Mouse (Mus musculus): ENCODE measurements around the gene Zcchc3. TPM values are rescaled to one million over a fixed set of nuclear protein-coding genes. Genes with fewer than 3 reads are reported as not detected.
A peak's percentile ranks its signal among the peaks of the same experiment; 100 is the strongest.
"Not testable (repeated sequence)": the region's sequence is repeated elsewhere in the genome, so short reads cannot be mapped to it uniquely, and the experiment has no call there.

The Zcchc3 gene
- total RNA-seq (2014; fragmentation: Nextera tagmentation): 10.1 and 11.2 TPM in 2 replicates
- 6.6 and 7.8 TPM in 2 replicates for total RNA-seq (2017)

GRCm38 (mm10) chr2:152414591-152415165, at the start of gene Zcchc3:
TSS of gene Zcchc3 (minus strand) at chr2:152415027.
- ATAC-seq (replicated peaks; ENCODE audit: low FRiP score, low TSS enrichment, poor library complexity, severe bottlenecking): peak; percentile 81

DNA sequence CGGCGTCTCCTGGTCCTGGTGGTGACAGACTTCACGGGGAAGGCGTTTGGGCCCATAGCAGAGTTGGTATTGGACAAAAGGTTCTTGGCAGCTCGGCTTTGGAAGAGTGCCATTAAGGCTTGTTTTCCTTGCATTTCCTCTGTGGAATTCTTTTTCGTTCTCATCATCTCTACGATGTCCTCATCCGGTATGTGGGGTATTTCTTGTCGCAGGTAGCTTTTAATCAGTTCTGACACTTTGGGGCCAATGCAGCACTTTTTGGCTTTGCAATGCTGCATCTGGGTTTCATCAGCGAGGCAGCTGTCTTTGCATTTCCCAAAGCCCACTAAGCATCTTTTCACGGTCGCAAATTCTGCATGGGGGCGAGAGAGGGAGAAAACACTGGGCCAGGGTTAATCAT, 44.4 kb upstream of the Zcchc3 start:
- no peak for ATAC-seq (replicated peaks; ENCODE audit: low FRiP score, low TSS enrichment, poor library complexity, severe bottlenecking)

DNA sequence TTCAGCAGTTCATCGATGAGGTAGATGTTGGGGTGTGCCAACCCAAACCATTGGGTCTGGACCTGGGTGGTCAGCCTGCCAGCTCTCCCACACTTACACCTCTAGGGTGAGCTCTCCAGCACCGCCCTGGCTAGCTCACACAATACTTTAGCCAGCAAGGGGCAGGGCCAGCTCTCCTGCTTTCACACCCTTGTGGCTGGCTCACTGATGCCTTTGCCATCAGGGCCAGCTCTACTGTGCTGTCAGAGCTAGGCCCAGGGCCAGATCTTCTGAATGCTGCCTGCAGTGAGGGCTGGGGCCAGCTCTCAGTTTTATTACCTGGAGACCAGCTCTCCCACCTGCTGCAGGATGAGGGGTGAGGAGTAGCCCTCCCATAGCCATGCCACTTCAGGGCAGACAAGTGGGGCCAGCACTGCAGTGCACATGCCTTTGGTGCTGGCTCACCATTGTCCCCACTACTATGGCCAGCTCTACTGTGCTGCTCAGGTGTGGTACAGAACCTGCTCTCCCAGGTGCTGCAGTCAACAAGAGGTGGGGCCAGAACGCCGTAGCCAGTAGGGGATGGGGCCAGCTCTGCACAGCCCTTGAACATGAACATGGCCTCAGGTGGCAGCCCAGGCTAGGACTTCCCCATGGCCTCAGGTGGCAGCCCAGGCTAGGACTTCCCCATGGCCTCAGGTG, 37.4 kb upstream of the Zcchc3 start:
- ATAC-seq (replicated peaks; ENCODE audit: low FRiP score, low TSS enrichment, poor library complexity, severe bottlenecking): no peak

DNA sequence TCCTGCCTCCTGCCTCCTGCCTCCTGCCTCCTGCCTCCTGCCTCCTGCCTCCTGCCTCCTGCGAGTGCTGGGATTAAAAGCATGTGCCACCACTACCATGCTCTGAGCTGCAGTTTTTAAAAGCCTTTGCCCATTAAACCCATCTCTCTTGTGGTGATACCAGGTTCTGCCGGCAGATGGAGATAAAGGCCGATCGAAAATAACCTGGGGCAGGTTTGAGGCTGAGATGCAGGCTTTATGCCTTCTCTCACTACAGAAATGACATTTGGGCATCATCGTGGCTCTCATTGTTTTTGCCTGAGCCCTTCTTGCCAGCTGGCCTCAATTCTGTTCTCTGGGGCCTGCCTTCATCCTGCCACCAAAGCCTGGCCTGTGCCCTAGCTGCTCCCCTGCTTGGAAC, 35.4 kb upstream of the Zcchc3 start:
- ATAC-seq (replicated peaks; ENCODE audit: low FRiP score, low TSS enrichment, poor library complexity, severe bottlenecking): peak; percentile 64

DNA sequence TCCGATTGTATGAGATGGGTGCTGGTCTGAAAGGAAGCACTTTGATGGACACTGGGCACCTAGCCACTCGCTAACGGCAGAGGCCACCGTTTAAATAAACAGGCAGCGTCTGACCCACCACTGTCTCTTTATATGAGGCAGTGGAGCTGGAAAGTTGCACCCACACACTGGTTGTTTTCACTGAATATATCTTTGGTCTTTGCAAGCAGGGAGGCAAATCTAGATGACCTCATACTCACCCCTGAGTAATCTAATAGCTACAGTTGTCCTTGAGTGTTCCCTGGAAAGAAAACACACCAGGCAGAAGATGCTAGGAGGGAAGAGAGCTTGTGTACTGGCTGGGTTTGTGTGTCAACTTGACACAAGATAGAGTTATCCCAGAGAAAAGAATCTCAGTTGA, 32.6 kb upstream of the Zcchc3 start:
- ATAC-seq (replicated peaks; ENCODE audit: low FRiP score, low TSS enrichment, poor library complexity, severe bottlenecking): 0 out of 2 replicates have a peak, but pooled peaks have one; percentile 1

GRCm38 (mm10) chr2:152446642-152447041, 31.8 kb upstream of the Zcchc3 start:
- ATAC-seq (replicated peaks; ENCODE audit: low FRiP score, low TSS enrichment, poor library complexity, severe bottlenecking): peak; percentile 69

GRCm38 (mm10) chr2:152443281-152443680, 28.5 kb upstream of the Zcchc3 start:
- ATAC-seq (replicated peaks; ENCODE audit: low FRiP score, low TSS enrichment, poor library complexity, severe bottlenecking): no peak

- ATAC-seq (replicated peaks; ENCODE audit: low FRiP score, low TSS enrichment, poor library complexity, severe bottlenecking): no peak
These were observed 27.5 kb upstream of the Zcchc3 start for GRCm38 (mm10) chr2:152442322-152442721.

DNA sequence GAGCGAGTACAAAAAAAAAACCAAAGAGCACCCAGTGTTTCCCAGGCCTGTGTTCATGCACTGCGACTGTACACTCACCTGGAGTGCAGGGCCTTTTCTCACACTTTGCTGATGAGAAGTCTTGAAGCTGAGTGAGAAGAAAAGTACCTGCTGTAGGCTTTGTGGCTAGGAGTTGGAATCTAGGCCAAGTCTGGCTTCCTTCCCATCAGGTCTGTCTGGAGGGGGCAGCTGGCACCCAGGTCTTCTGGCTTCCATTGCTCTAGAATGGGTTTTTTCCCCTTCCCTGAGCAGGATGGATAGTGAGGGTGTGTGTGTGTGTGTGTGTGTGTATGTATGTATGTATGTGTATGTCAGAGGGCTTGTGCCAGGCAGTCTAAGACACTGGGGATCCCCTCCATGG, 25.0 kb upstream of the Zcchc3 start:
- no peak for ATAC-seq (replicated peaks; ENCODE audit: low FRiP score, low TSS enrichment, poor library complexity, severe bottlenecking)

DNA sequence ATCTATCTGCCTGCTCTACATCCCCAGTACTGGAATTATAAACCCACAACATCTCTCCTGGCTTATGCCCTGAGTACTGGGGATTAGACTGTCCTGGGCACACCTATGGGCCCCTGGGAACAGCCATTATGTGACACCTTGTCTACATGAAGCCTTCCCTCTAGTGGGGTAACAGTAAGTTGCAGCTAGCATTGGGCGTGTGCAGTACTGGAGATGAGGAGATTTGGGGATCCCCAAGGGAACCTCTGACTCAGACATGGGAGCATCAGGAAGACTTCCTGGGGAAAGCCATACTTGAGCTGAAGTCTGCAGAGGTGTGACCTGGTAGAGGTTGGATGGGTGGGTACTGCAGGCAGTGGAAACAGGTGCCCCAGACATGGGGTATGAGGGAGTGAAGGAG, 24.1 kb upstream of the Zcchc3 start:
- peak; percentile 51; the same call in 1 of the 2 replicates for ATAC-seq (replicated peaks; ENCODE audit: low FRiP score, low TSS enrichment, poor library complexity, severe bottlenecking)

DNA sequence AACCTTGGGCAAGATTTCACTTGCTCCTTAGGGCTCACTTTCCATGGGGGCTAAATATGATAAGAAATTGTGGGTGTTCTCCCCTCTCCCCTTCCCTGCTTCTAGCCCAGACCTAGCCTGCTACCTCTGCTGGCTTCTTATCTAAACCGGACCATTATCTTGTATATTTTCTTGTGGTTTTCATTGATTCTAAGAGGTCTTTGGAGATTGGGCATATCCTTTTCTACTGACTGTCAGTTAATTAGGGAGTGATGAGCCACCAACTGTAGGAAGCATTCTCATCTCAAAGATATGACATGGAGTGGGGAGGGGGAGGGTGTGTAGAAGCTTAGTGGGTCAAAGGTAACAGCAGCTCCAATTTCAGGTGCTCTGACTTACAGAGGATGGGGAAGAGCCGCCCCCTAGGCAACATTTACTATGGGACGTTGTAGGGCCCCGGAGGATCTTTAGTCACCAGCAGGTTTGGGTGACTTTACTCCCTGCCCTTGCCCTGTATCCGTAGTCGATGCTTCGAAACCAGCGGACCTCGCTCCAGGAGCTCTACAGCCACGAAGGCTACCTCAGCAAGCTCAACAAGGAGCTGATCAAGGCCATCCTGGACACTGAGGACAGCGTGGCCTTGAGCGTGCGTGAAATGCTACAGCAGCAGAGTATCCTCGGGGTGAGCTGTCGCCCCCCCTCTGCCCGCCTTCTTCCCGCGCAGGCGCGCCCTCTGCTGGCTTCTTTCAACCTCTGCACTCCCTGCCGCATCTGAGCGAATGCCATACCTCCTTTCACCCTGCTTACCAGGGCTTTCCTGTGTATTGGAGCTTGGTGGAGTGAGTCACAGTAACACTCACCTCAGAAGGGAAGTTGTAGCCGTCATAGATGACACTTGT, 22.4 kb upstream of the Zcchc3 start:
- peak; percentile 88 for ATAC-seq (replicated peaks; ENCODE audit: low FRiP score, low TSS enrichment, poor library complexity, severe bottlenecking)

DNA sequence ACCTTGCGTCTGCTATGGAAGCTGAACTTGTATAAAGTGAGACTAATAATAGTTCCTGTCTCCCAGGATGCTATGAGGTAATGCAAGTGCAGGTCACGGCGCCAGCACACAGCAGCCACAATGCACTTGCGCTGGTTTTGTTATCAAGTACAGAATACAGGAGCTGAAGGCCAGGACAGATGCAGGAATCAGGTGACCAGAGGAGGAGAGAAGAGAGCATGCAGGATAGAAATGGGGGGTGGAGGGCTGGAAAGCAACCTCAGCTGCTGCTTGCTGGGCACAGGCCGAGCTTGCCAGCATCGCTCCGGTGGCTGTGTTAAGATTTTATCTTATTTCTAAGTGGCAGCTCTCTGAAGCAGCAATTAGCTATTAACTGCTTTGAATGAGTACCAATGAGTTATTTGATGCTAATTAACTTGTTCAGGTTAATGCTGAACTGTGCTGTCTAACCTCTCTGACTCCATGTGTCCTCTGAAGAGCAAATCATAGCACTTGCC, 21.6 kb upstream of the Zcchc3 start:
- no peak for ATAC-seq (replicated peaks; ENCODE audit: low FRiP score, low TSS enrichment, poor library complexity, severe bottlenecking)

DNA sequence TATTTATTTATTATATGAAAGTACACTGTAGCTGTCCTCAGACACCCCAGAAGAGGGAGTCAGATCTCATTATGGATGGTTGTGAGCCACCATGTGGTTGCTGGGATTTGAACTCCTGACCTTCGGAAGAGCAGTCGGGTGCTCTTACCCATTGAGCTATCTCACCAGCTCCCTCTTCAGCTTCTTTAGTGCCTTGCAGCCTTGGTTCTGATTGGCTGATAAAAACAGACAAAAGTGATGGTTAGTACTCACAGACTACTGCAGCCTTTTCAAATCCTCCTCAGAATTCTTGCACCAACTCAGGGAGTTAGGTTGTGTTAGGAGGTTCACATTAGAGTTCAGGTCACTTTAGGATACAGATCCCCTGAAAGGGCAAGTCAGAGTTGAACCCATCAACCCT, 13.7 kb upstream of the Zcchc3 start:
- ATAC-seq (replicated peaks; ENCODE audit: low FRiP score, low TSS enrichment, poor library complexity, severe bottlenecking): not testable (repeated sequence)

DNA sequence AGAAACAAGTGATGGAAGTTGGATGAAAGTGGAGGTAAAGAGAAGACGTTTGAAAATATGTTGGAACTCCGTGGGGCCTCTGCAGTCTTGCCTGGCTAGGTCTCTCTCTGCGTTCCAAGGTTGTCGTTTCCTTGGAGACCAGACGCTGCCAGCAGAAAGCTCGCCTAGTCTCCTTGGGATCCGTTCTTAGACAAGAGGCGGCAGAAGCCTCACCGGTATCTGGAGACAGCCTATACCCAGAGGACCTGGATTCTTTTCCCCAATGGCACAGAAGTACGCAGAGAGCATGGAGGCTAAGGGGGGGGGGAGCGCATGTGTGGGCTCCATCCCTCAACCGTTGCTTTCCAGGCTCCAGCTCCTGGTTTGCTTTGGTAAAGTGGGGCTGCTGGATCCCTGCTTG, 12.7 kb upstream of the Zcchc3 start:
- ATAC-seq (replicated peaks; ENCODE audit: low FRiP score, low TSS enrichment, poor library complexity, severe bottlenecking): no peak

DNA sequence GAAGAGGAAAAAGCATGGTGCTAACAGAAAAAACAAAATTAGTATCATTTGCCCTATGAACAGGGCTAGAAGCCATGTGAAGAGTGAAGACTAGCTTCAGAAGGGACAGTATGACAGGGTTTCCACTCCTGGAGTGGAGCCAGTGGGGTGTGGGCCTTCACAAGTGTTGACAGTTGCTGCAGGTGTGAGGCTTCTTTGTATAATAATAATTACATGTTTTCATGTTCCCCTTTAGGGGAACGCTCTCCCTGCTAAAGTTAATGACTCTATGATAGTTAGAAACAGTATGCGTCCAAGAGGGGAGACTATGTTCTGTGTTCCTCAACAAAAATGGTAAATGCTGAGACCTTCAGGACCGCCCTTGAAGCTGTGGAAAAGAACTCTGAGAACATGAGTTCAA, 959 bp upstream of the Zcchc3 start:
- no peak for ATAC-seq (replicated peaks; ENCODE audit: low FRiP score, low TSS enrichment, poor library complexity, severe bottlenecking)

DNA sequence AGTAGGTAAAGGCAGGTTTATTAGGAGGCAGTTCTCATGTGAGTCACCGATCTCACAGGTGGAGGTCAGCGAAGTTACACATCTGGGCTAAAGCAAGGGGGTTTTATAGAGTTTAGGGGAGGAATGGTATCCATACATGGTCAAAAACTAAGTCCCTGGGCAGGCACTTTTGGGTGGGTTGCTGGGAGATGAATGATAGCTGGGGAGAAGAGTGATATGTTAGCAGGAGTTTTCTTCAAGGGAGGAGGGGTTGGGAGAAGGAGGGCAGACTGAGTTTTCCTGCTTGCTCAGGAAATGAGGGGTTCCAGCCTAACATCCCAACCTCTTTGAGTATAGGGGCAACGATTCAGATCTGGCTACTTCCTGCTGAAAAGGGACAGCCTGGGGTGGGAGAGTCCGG, 460 bp upstream of the Zcchc3 start, which contains the start of gene 6820408C15Rik:
Gene 6820408C15Rik (plus strand): TSS at position 301 of the 400 bp plus-strand sequence.
- no peak for ATAC-seq (replicated peaks; ENCODE audit: low FRiP score, low TSS enrichment, poor library complexity, severe bottlenecking)

GRCm38 (mm10) chr2:152413765-152414584, 852 bp downstream of the Zcchc3 start:
- 0 out of 2 replicates have a peak, but pooled peaks have one; percentile 29 for ATAC-seq (replicated peaks; ENCODE audit: low FRiP score, low TSS enrichment, poor library complexity, severe bottlenecking)

DNA sequence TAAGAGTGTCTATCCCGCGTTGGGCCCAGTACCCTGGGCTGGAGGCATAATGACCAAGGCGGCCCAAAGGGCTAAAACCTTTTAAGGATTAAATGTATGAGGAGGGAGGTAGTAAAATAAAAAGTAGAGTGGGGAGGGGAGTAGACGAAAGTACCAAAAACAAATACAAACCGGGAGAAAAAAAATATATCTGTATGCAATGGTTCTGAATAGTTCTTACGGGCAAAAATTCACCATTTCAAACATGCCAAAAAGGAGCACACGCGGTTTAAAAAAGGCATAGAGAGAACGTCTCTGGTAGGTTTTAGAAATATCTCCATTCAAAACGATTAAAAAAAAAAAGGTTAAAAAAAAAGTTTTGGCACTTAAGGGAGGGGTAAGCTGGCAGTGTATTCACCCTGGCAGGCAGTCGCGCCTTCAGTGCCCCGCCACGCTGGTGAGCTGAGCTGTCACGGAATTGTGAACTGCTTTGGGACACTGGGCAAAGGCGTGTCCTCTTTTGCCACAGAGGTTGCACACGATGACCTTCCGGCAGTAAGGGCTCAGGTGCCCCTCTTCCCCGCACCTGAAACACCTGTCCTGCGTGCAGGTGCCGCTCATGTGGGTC, 1.6 kb downstream of the Zcchc3 start:
- peak; percentile 48; the same call in 1 of the 2 replicates for ATAC-seq (replicated peaks; ENCODE audit: low FRiP score, low TSS enrichment, poor library complexity, severe bottlenecking)

Data from megakaryocyte-erythroid progenitor cell, adult 5-6 weeks (primary cell).